Mouse (Mus musculus) 416B (cell line): ENCODE data around the gene Sp9.
A peak's percentile ranks its signal among the peaks of the same experiment; 100 is the strongest.

ENCODE experiments used
- DNase-seq: peaks from one replicate; pipeline ENCODE4 v3.0.0; 2011; ENCODE audit warnings: low read depth

Sp9 gene

GRCm38 (mm10) chr2:73271459-73272161, at the start of gene Sp9:
Sp9 (plus strand) TSS chr2:73271925.
- DNase-seq: no peak

DNA sequence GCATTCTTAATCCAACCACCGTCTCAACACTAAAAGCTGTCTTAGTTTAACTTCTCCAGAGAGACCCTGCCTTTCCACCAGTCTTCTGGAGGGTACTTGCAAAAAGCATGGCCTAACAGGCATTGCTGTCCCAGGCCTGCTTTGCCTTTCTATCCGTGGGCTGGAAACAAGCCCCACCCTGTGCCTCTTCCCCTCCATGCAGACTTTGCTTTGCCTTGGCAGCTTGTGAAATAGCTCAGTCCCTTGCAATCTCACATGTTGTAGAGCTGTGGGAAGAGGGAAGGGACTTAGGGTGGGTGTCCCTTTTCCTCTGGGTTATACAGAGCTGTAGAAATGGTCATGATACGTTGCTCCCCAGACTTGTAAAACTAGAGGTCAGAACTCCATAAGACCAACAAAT, 40.6 kb upstream of the Sp9 start:
- DNase-seq: no peak

GRCm38 (mm10) chr2:73241299-73241698, 30.4 kb upstream of the Sp9 start:
- no peak for DNase-seq

- no peak for DNase-seq
These were observed 23.0 kb upstream of the Sp9 start for GRCm38 (mm10) chr2:73248701-73249100.

DNA sequence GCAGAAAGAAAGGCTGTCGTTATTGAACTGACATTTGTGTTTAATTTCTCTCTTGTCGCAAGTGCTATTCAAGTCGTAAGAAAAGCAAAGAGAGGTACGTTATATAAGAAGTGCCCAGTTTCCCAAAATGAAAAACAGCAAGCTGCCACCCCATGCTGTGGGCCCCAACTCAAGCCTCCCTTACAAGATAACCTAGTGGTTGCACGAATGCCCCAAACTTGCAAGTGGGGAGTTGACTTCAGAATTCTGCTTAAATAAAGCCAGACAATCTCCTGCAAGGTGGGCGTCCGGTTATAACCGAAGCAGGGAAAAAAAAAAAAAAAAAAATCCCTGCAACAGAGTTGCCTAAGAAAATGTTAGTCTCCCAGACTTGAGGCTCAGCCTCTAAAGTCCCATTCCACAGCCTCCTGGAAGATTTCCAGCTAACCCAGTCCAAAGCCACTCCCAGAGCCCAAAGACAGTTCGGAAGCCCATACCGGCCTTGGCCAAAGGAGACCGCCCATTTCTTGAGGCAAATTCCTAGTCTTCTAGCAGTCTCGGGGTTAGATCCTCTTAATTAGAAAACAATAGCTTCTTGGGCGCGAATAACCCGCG, 8.5 kb upstream of the Sp9 start:
- DNase-seq: no peak

- DNase-seq: no peak
These were observed 7.7 kb upstream of the Sp9 start for GRCm38 (mm10) chr2:73263794-73264610.

DNA sequence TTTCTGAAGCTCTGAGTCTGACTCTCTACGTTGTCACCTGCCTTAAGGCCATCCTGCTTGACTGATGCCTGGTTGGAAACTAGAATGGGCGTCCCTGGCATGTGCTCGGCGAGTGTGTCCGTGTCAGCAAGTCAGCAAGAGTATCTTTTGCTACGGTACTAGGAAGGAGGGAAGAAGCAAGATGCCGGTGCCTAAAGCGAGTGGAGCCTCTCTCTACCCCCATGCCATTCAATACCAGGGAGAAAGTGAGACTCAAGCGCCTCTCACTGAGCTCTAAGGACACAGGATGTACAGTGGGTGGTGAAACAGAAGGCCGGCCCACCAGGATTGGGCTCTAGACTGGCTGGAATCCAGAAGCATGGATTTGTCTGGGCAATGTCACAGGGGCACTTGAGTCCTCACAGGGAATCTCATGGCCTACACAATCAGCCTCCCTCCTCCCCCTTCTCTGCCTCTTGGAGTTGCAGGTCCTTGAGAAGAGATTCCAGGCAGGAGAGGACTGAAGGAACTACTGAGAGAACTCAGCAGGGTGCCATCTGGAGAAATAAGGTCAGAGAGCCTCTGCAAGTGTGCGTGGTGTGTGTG, 7.0 kb upstream of the Sp9 start:
- DNase-seq: no peak

- DNase-seq: peak; percentile 50
These were observed 5.7 kb upstream of the Sp9 start for GRCm38 (mm10) chr2:73266011-73266410.

DNA sequence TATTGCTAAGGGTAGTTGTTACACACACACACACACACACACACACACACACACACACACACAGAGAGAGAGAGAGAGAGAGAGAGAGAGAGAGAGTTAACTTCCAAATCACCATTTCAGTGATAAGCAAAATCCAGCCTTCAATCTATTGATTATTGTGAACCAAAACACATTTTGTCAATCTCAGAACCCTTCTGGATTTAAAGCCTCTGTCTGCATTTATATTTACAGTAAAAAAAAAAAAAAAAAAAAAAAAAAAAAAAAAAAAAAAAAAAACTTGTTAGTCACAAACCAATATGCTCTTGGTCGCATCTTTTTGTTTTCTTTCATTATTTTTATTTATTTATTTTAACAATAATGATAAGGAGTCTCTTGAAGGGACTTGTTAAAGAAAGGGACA, 5.1 kb upstream of the Sp9 start:
- DNase-seq: no peak

GRCm38 (mm10) chr2:73267231-73267630, 4.5 kb upstream of the Sp9 start:
- DNase-seq: no peak

- no peak for DNase-seq
These were observed 3.9 kb upstream of the Sp9 start for GRCm38 (mm10) chr2:73267818-73268217.

- DNase-seq: no peak
These were observed 3.4 kb upstream of the Sp9 start for GRCm38 (mm10) chr2:73268281-73268680.

- no peak for DNase-seq
These were observed 2.8 kb upstream of the Sp9 start for GRCm38 (mm10) chr2:73268836-73269395.

- no peak for DNase-seq
These were observed 2.1 kb upstream of the Sp9 start for GRCm38 (mm10) chr2:73269666-73270065.

DNA sequence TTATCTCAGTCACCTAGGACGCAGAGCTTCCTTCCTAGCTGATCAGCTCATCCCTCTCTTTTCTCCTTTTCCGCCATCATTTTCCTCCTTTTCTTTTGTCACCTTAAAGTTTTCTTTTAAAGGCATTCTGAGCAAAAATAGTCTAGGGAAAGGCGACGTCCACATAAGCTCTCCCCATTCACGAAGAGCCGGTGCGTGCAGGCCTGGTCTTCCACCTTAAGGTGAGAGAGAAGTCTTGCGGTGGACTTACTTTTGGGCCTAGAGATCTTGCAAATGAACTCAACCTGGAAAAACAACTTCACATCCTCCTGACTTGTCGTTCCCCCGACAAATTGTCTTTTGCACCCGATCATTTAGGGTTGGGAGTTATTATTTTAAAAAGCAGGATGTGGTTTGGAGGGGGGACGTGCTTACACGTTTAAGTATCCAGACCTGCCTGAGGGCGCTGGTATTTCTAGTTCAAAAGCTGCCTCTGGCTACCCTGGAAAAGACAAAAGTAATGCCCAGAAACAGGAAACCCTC, 1.6 kb upstream of the Sp9 start:
- no peak for DNase-seq

GRCm38 (mm10) chr2:73270593-73271458, 899 bp upstream of the Sp9 start:
- DNase-seq: no peak

DNA sequence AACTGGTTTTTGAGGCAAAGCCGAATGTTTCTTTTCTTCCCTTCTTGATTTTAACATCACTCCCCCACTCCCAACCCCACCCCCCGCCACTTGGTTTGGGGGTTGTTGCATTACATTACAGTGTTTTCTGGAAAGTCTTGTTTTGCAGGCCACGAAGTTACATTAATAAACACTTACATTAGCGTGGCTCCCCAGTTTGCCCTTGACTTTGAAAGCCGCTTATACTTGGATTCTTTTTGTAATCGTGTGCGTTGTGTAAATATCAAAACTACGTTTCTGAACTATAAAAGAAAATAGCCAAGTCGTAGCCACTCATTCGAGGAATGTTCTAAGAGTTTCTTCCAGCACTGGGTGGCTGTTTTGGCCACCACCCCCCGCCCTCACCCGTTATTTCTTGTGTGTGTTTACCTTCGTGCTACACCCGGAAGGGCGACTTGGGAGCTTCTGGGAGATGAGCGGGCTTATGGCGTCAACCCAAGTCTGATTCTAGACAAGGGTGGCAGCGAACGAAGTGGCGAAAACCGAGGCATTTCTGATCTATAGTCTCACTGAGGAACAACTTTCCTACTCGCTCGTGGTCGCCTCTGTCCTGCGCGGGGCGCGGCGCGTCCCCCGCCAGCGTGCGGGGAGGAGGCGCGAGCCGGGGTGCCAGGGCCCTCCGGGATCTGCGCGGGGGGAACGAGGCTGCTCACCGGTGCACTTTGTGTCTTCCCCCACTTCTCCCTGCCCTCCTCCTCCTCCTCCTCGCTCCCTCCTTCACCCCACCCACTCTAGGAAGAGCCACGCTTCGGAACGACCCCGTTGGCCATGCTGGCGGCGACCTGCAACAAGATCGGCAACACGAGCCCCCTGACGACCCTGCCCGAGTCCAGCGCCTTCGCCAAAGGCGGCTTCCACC, 875 bp downstream of the Sp9 start:
- no peak for DNase-seq

DNA sequence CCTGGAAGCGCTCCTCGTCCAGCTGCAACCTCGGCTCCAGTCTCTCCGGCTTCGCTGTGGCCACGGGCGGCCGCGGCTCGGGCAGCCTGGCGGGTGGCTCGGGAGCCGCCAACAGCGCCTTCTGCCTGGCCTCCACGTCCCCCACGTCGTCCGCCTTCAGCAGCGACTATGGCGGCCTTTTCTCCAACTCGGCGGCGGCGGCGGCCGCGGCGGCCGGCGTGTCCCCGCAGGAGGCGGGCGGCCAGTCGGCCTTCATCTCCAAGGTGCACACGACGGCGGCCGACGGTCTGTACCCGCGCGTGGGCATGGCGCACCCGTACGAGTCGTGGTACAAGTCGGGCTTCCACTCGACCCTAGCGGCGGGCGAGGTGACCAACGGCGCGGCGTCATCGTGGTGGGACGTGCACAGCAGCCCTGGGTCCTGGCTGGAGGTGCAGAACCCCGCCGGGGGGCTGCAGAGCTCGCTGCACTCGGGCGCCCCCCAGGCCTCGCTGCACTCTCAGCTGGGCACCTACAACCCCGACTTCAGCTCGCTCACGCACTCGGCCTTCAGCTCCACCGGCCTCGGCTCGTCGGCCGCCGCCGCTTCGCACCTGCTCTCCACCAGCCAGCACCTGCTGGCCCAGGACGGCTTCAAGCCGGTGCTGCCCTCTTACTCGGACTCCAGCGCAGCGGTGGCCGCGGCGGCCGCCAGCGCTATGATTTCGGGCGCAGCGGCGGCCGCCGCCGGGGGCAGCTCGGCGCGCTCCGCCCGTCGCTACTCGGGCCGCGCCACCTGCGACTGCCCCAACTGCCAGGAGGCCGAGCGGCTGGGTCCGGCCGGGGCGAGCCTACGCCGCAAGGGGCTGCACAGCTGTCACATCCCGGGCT, 1.8 kb downstream of the Sp9 start:
- no peak for DNase-seq
